9 mouse cellular contexts compared by ENCODE assay signal in genomic region chr1:133306842-133307241, GRCm38 (mm10). TPM values are rescaled to one million over a fixed set of nuclear protein-coding genes. Genes with fewer than 3 reads are reported as not detected.
DNase-seq lines count a peak whose midpoint lies in the region; TF ChIP-seq lines count a peak whose summit lies in the region.
"Had no signal": no experiment of that assay in that cellular context is flagged by ENCODE, and none has a peak within 500 bp of the region (broad histone marks: within the 10 kb centered on the region; RNA-seq: fewer than 3 reads in every experiment).

No protein-coding gene starts in this region.

- TF ChIP-seq CTCF in ES-Bruce4 (IDR thresholded peaks at IDR 0.05; ENCODE audit: low read depth, low read length), result peak; percentile 91

- peak; percentile 64 for DNase-seq in adrenal gland, adult 8-10 months
- DNase-seq in embryonic facial prominence, embryonic 10.5 days (ENCODE audit: low spot score), result peak; percentile 84
- DNase-seq in heart, adult 9 months (ENCODE audit: low spot score in 2 of 2), result peak; percentile 32 to 77
- DNase-seq in layer of hippocampus, adult 9-11 months, result peak; percentile 43
- DNase-seq in lung, postnatal 36 days, result peak; percentile 85
- DNase-seq in right cerebral cortex, postnatal 14 days, result peak; percentile 76
- DNase-seq in urinary bladder, postnatal 4 days (ENCODE audit: low spot score in 2 of 2), result peak; percentile 75 to 79

- H3K9me3 ChIP-seq in ES-Bruce4 (replicated peaks; ENCODE audit: control insufficient read depth, insufficient read depth, low read length, poor library complexity, severe bottlenecking), result no peaks in the 10 kb centered on the region
- no peaks in the 10 kb centered on the region for H3K9me3 ChIP-seq in embryonic facial prominence, embryonic 10.5 days

- H3K4me1 ChIP-seq in ES-Bruce4 (ENCODE audit: control insufficient read depth, insufficient read depth, low read length), result no peaks in the 10 kb centered on the region
- H3K4me1 ChIP-seq in embryonic facial prominence, embryonic 10.5 days, result peaks cover 7% of the 10 kb centered on the region; the same call in 1 of the 2 replicates

- H3K36me3 ChIP-seq in ES-Bruce4 (ENCODE audit: control insufficient read depth, insufficient read depth, low read length, poor library complexity, severe bottlenecking), result no peaks in the 10 kb centered on the region
- no peaks in the 10 kb centered on the region for H3K36me3 ChIP-seq in embryonic facial prominence, embryonic 10.5 days (replicated peaks)

- H3K27ac ChIP-seq in ES-Bruce4 (ENCODE audit: insufficient read depth, low read length), result no peak overlapping the region
- no peak overlapping the region for H3K27ac ChIP-seq in embryonic facial prominence, embryonic 10.5 days (replicated peaks)

- no peaks in the 10 kb centered on the region for H3K27me3 ChIP-seq in ES-Bruce4 (ENCODE audit: control insufficient read depth, insufficient read depth, low read length, poor library complexity, severe bottlenecking)
- H3K27me3 ChIP-seq in embryonic facial prominence, embryonic 10.5 days (replicated peaks; ENCODE audit: low read depth, poor library complexity, severe bottlenecking), result peaks cover 16% of the 10 kb centered on the region

- 12% methylated on average over 4 of the region's 4 CpGs for WGBS in embryonic facial prominence, embryonic 10.5 days

- TF ChIP-seq EP300 in ES-Bruce4 (IDR thresholded peaks at IDR 0.05; ENCODE audit: insufficient read depth, low read depth, low read length), result no peak

- H3K9ac ChIP-seq in ES-Bruce4 (ENCODE audit: low read depth, poor library complexity, severe bottlenecking), result no peak overlapping the region

- no peak for TF ChIP-seq POLR2A in ES-Bruce4 (IDR thresholded peaks at IDR 0.05; ENCODE audit: insufficient read depth, low read length)

- no peak overlapping the region for H3K4me3 ChIP-seq in ES-Bruce4 (ENCODE audit: low read depth, low read length)
- no peak overlapping the region for H3K4me3 ChIP-seq in embryonic facial prominence, embryonic 10.5 days

RNA-seq across cellular contexts. Expression of gene Golt1a, which starts 2.8 kb away (rescaled TPM):
- not detected in 2 replicates for polyA plus RNA-seq in ES-Bruce4 (2011; ENCODE audit: insufficient read depth, insufficient read length, low read depth, missing spikeins)
- 1 to 10 TPM in 2 of 4 experiments, not detected in 2; 1.2 to 1.9 TPM for total RNA-seq in adrenal gland, adult 8-10 months (2022)
- not detected in 2 replicates for polyA plus RNA-seq in embryonic facial prominence, embryonic 10.5 days (2016; fragmentation: Nextera tagmentation; extraction: Ambion mirVana)

RNA-seq across cellular contexts. Expression of gene Kiss1, which starts 14.8 kb away (rescaled TPM):
- not detected in 2 replicates for polyA plus RNA-seq in ES-Bruce4 (2011; ENCODE audit: insufficient read depth, insufficient read length, low read depth, missing spikeins)
- not detected for total RNA-seq in adrenal gland, adult 8-10 months (2022)
- not detected in 2 replicates for polyA plus RNA-seq in embryonic facial prominence, embryonic 10.5 days (2016; fragmentation: Nextera tagmentation; extraction: Ambion mirVana)
- polyA plus RNA-seq: large intestine, adult 2 months had no signal

RNA-seq across cellular contexts. Expression of gene Ren1, which starts 43.5 kb away (rescaled TPM):
- polyA plus RNA-seq in ES-Bruce4 (2011; ENCODE audit: insufficient read depth, insufficient read length, low read depth, missing spikeins), result not detected in 2 replicates
- total RNA-seq in adrenal gland, adult 8-10 months (2022), result 1 to 10 TPM in 3 of 4 experiments, under 1 TPM in 1; 0.97 to 5.8 (median 4.7) TPM
- 0.13 TPM in 1 of 2 replicates, not detected in the other for polyA plus RNA-seq in embryonic facial prominence, embryonic 10.5 days (2016; fragmentation: Nextera tagmentation; extraction: Ambion mirVana)

RNA-seq across cellular contexts. Expression of gene Etnk2, which starts 56.5 kb away (rescaled TPM):
- polyA plus RNA-seq in ES-Bruce4 (2011; ENCODE audit: insufficient read depth, insufficient read length, low read depth, missing spikeins), result 3.3 and 3.4 TPM in 2 replicates
- 10 to 100 TPM in 2 of 4 experiments, 1 to 10 TPM in 2; 6.0 to 34.7 (median 13.4) TPM for total RNA-seq in adrenal gland, adult 8-10 months (2022)
- polyA plus RNA-seq in embryonic facial prominence, embryonic 10.5 days (2016; fragmentation: Nextera tagmentation; extraction: Ambion mirVana), result 2.6 and 3.3 TPM in 2 replicates
